Mouse (Mus musculus) kidney, adult 2 months (tissue): ENCODE measurements around the gene Tmco4. TPM values are rescaled to one million over a fixed set of nuclear protein-coding genes. Genes with fewer than 3 reads are reported as not detected.

ENCODE experiments used
- DNase-seq: peaks from one replicate; pipeline ENCODE4 v3.0.0; 2021
- H3K27ac ChIP-seq: fragments of 200-500 bp; 2 replicates; pipeline ENCODE4 v1.5.1; 2012; ENCODE audit warnings: low read depth, low read length, control low read depth, inconsistent platforms; ENCODE audit not compliant: insufficient read depth
- H3K27me3 ChIP-seq: fragments of 200-500 bp; replicated peaks from 2 replicates; pipeline ENCODE4 v1.6.1; 2012; ENCODE audit warnings: mild to moderate bottlenecking, moderate library complexity, low read length, inconsistent platforms; ENCODE audit not compliant: control insufficient read depth, insufficient read depth
- H3K36me3 ChIP-seq: fragments of 200-500 bp; 2 replicates; pipeline ENCODE4 v1.6.1; 2012; ENCODE audit warnings: mild to moderate bottlenecking, moderate library complexity, low read length, inconsistent platforms; ENCODE audit not compliant: control insufficient read depth, insufficient read depth
- H3K4me1 ChIP-seq: fragments of 200-500 bp; 2 replicates; pipeline ENCODE4 v1.6.1; 2011; ENCODE audit warnings: low read length; ENCODE audit not compliant: control insufficient read depth, insufficient read depth
- H3K4me3 ChIP-seq: fragments of 200-500 bp; 2 replicates; pipeline ENCODE4 v1.5.1; 2011; ENCODE audit warnings: mild to moderate bottlenecking, low read depth, low read length, control low read depth; ENCODE audit not compliant: insufficient read depth
- CTCF ChIP-seq: fragments of 200-500 bp; conservative IDR thresholded peaks from 2 replicates; pipeline ENCODE4 v1.5.1; 2011; ENCODE audit warnings: low read depth, mild to moderate bottlenecking, control low read depth, low read length, moderate library complexity, mixed read lengths; ENCODE audit not compliant: insufficient read depth, insufficient read length
- POLR2A ChIP-seq: fragments of 200-500 bp; IDR thresholded peaks from one replicate; pipeline ENCODE4 v1.6.1; 2011; ENCODE audit warnings: low read depth, low read length, control low read depth
- WGBS: fragments of 180-500 bp; shearing (Covaris S2); methylation state at CpG from one replicate; pipeline ENCODE4 v1.1.7; 2018; 5-methylcytosine and 5-hydroxymethylcytosine counted together
- polyA plus RNA-seq: library from polyadenylated mRNA; depleted of rRNA; stranded (reverse); fragments of >200 nt; gene quantifications from 2 replicates; pipeline ENCODE4 v1.2.3, GENCODE M21; 2012

Tmco4 gene
- polyA plus RNA-seq, 1 experiment = 19.6 TPM

GRCm38 (mm10) chr4:138986280-138986679, 13.6 kb downstream of the Tmco4 start:
- Histone ChIP-seq H3K36me3 (no peaks in the 10 kb centered on the region), H3K4me3 (no peak overlapping the region), H3K4me1 (0 out of 2 replicates have a peak, but pooled peaks cover 3% of the 10 kb centered on the region), H3K27ac (peak overlapping the region; percentile 18; the same call in 1 of the 2 replicates), H3K27me3 (no peaks in the 10 kb centered on the region)
- TF ChIP-seq POLR2A (no peak), CTCF (no peak)
- DNase-seq = peak; percentile 48
- WGBS = 63% methylated on average over 5 of the region's 5 CpGs

- H3K27ac ChIP-seq = no peak overlapping the region
- TF ChIP-seq CTCF = no peak
- TF ChIP-seq POLR2A = no peak
- no peak overlapping the region for H3K4me3 ChIP-seq
- no peaks in the 10 kb centered on the region for H3K27me3 ChIP-seq
- 67% methylated on average over 3 of the region's 3 CpGs for WGBS
- no peaks in the 10 kb centered on the region; the same call in 1 of the 2 replicates for H3K36me3 ChIP-seq
- no peak for DNase-seq
- no peaks in the 10 kb centered on the region for H3K4me1 ChIP-seq
Measured at GRCm38 (mm10) chr4:138994389-138994788, 21.7 kb downstream of the Tmco4 start.

GRCm38 (mm10) chr4:138996410-138996809, 23.7 kb downstream of the Tmco4 start:
- DNase-seq = peak; percentile 14
- 83% methylated on average over 5 of the region's 5 CpGs for WGBS
- H3K36me3 ChIP-seq = no peaks in the 10 kb centered on the region; the same call in 1 of the 2 replicates
- H3K27me3 ChIP-seq = no peaks in the 10 kb centered on the region
- TF ChIP-seq POLR2A = no peak
- TF ChIP-seq CTCF = peak; percentile 53
- H3K27ac ChIP-seq = no peak overlapping the region
- no peak overlapping the region for H3K4me3 ChIP-seq
- H3K4me1 ChIP-seq = 0 out of 2 replicates have a peak, but pooled peaks cover 4% of the 10 kb centered on the region

- TF ChIP-seq CTCF (peak; percentile 63), POLR2A (no peak)
Measured at GRCm38 (mm10) chr4:138997121-138997520, 24.4 kb downstream of the Tmco4 start.

GRCm38 (mm10) chr4:138998611-138999010, 25.9 kb downstream of the Tmco4 start:
- DNase-seq = no peak
- Histone ChIP-seq H3K27me3 (no peaks in the 10 kb centered on the region), H3K36me3 (no peaks in the 10 kb centered on the region; the same call in 1 of the 2 replicates), H3K27ac (no peak overlapping the region), H3K4me3 (no peak overlapping the region), H3K4me1 (peaks cover 4% of the 10 kb centered on the region; the same call in 1 of the 2 replicates)
- TF ChIP-seq CTCF (no peak), POLR2A (no peak)
- WGBS = 78% methylated on average over 11 of the region's 11 CpGs

More at GRCm38 (mm10) chr4:138997121-138997520, 24.4 kb downstream of the Tmco4 start:
- Histone ChIP-seq H3K27me3 (no peaks in the 10 kb centered on the region), H3K4me3 (no peak overlapping the region), H3K4me1 (peaks cover 4% of the 10 kb centered on the region; the same call in 1 of the 2 replicates), H3K36me3 (no peaks in the 10 kb centered on the region; the same call in 1 of the 2 replicates), H3K27ac (no peak overlapping the region)
- 89% methylated on average over 4 of the region's 4 CpGs for WGBS
- DNase-seq = no peak

GRCm38 (mm10) chr4:139001026-139001425, 28.3 kb downstream of the Tmco4 start:
- Histone ChIP-seq H3K27me3 (no peaks in the 10 kb centered on the region), H3K36me3 (no peaks in the 10 kb centered on the region; the same call in 1 of the 2 replicates), H3K4me3 (no peak overlapping the region), H3K27ac (no peak overlapping the region), H3K4me1 (peaks cover 4% of the 10 kb centered on the region; the same call in 1 of the 2 replicates)
- TF ChIP-seq POLR2A = no peak
- TF ChIP-seq CTCF = no peak
- no peak for DNase-seq
- 56% methylated on average over 2 of the region's 2 CpGs for WGBS

GRCm38 (mm10) chr4:139001433-139001832, 28.7 kb downstream of the Tmco4 start:
- 27% methylated on average over 6 of the region's 6 CpGs for WGBS
- H3K27ac ChIP-seq = no peak overlapping the region
- TF ChIP-seq CTCF (peak; percentile 67), POLR2A (no peak)
- peak; percentile 54 for DNase-seq
- no peaks in the 10 kb centered on the region; the same call in 1 of the 2 replicates for H3K36me3 ChIP-seq
- peaks cover 4% of the 10 kb centered on the region; the same call in 1 of the 2 replicates for H3K4me1 ChIP-seq
- no peak overlapping the region for H3K4me3 ChIP-seq
- no peaks in the 10 kb centered on the region for H3K27me3 ChIP-seq
